Mouse (Mus musculus) intestine, embryonic 16.5 days (tissue): ENCODE data around the gene Pltp. TPM values are rescaled to one million over a fixed set of nuclear protein-coding genes. Genes with fewer than 3 reads are reported as not detected.
"Not testable (repeated sequence)": the region's sequence is repeated elsewhere in the genome, so short reads cannot be mapped to it uniquely, and the experiment has no call there.

Experiments
- ATAC-seq: fragments of 200-750 bp; cut with Nextera tagmentation; 2 replicates; pipeline ENCODE4 v1.8.0; 2017; ENCODE audit warnings: moderate TSS enrichment, moderate library complexity
- H3K27ac ChIP-seq: fragments of 300-500 bp; sonication (generic); 2 replicates; pipeline ENCODE4 v1.5.1; 2014; ENCODE audit warnings: mild to moderate bottlenecking, low read length
- H3K27me3 ChIP-seq: fragments of 300-500 bp; sonication (generic); replicated peaks from 2 replicates; pipeline ENCODE4 v1.6.1; 2014; ENCODE audit warnings: low read length, control low read depth, mixed read lengths; ENCODE audit not compliant: control insufficient read depth, insufficient read depth
- H3K36me3 ChIP-seq: fragments of 300-500 bp; sonication (generic); 2 replicates; pipeline ENCODE4 v1.6.1; 2014; ENCODE audit warnings: low read length, control low read depth; ENCODE audit not compliant: control insufficient read depth, insufficient read depth
- H3K4me1 ChIP-seq: fragments of 300-500 bp; sonication (generic); 2 replicates; pipeline ENCODE4 v1.6.1; 2014; ENCODE audit warnings: low read length, control low read depth, mixed read lengths; ENCODE audit not compliant: control insufficient read depth, insufficient read depth
- H3K4me2 ChIP-seq: fragments of 300-500 bp; sonication (generic); 2 replicates; pipeline ENCODE4 v1.6.1; 2014; ENCODE audit warnings: low read depth, low read length, control low read depth
- H3K4me3 ChIP-seq: fragments of 300-500 bp; sonication (generic); 2 replicates; pipeline ENCODE4 v1.5.1; 2014; ENCODE audit warnings: mild to moderate bottlenecking, low read length
- H3K9ac ChIP-seq: fragments of 300-500 bp; sonication (generic); 2 replicates; pipeline ENCODE4 v1.6.1; 2014; ENCODE audit warnings: low read depth, low read length
- H3K9me3 ChIP-seq: fragments of 300-500 bp; sonication (generic); 2 replicates; pipeline ENCODE4 v1.6.1; 2016; ENCODE audit warnings: low read length, control low read depth; ENCODE audit not compliant: control insufficient read depth
- WGBS: fragments of 180-500 bp; shearing (Covaris S2); extraction: QIAGEN DNeasy Blood & Tissue Kit; methylation state at CpG from one replicate; pipeline ENCODE4 v1.1.7; 2014; 5-methylcytosine and 5-hydroxymethylcytosine counted together
- polyA plus RNA-seq: library from polyadenylated mRNA; unstranded; fragments of >200 nt; fragmentation: Nextera tagmentation; extraction: Ambion mirVana; gene quantifications from 2 replicates; pipeline ENCODE4 v1.2.1, GENCODE M21; 2015

Pltp gene
- polyA plus RNA-seq, 1 experiment from 2014 or later, result 31.5 TPM

- Histone ChIP-seq H3K27ac (peak overlapping the region; percentile 37), H3K4me2 (no peak overlapping the region), H3K4me1 (peaks cover 37% of the 10 kb centered on the region), H3K36me3 (no peaks in the 10 kb centered on the region), H3K9ac (peak overlapping the region; percentile 24; the same call in 1 of the 2 replicates), H3K27me3 (peaks cover 16% of the 10 kb centered on the region), H3K9me3 (no peaks in the 10 kb centered on the region), H3K4me3 (no peak overlapping the region)
- ATAC-seq, result peak; percentile 78
- 58% methylated on average over 9 of the region's 9 CpGs for WGBS
These were observed 2.3 kb upstream of the Pltp start for GRCm38 (mm10) chr2:164859640-164860432.

GRCm38 (mm10) chr2:164859155-164859554 lies 1.6 kb upstream of the Pltp start:
- H3K4me1 ChIP-seq, result peaks cover 38% of the 10 kb centered on the region
- no peak for ATAC-seq
- peaks cover 17% of the 10 kb centered on the region for H3K27me3 ChIP-seq
- no peaks in the 10 kb centered on the region for H3K36me3 ChIP-seq
- H3K9me3 ChIP-seq, result no peaks in the 10 kb centered on the region
- H3K4me2 ChIP-seq, result no peak overlapping the region
- peak overlapping the region; percentile 37 for H3K27ac ChIP-seq
- H3K9ac ChIP-seq, result peak overlapping the region; percentile 24; the same call in 1 of the 2 replicates
- WGBS, result 58% methylated on average over 2 of the region's 2 CpGs
- H3K4me3 ChIP-seq, result no peak overlapping the region

- H3K4me3 ChIP-seq, result peak overlapping the region; percentile 57
- no peak for ATAC-seq
- no peaks in the 10 kb centered on the region for H3K9me3 ChIP-seq
- no peak overlapping the region for H3K27ac ChIP-seq
- peaks cover 38% of the 10 kb centered on the region for H3K4me1 ChIP-seq
- H3K36me3 ChIP-seq, result no peaks in the 10 kb centered on the region
- H3K27me3 ChIP-seq, result peaks cover 17% of the 10 kb centered on the region
- 13% methylated on average over 19 of the region's 19 CpGs for WGBS
- H3K9ac ChIP-seq, result peak overlapping the region; percentile 72
- H3K4me2 ChIP-seq, result peak overlapping the region; percentile 96
These were observed 487 bp upstream of the Pltp start for GRCm38 (mm10) chr2:164857842-164858553.

- Histone ChIP-seq H3K4me1 (peaks cover 28% of the 10 kb centered on the region), H3K36me3 (no peaks in the 10 kb centered on the region), H3K27me3 (peaks cover 17% of the 10 kb centered on the region), H3K9me3 (no peaks in the 10 kb centered on the region), H3K4me3 (peak overlapping the region; percentile 57), H3K9ac (peak overlapping the region; percentile 72), H3K4me2 (peak overlapping the region; percentile 96), H3K27ac (no peak overlapping the region)
- 2% methylated on average over 42 of the region's 42 CpGs for WGBS
- ATAC-seq, result peak; percentile 21; the same call in 1 of the 2 replicates
These were observed 1.0 kb downstream of the Pltp start for GRCm38 (mm10) chr2:164856309-164857100.

- H3K4me2 ChIP-seq, H3K9ac ChIP-seq, H3K4me3 ChIP-seq, H3K27ac ChIP-seq, H3K36me3 ChIP-seq, ATAC-seq, H3K9me3 ChIP-seq: not testable (repeated sequence)
- 77% methylated on average over 5 of the region's 5 CpGs for WGBS
- peaks cover 17% of the 10 kb centered on the region for H3K27me3 ChIP-seq
- H3K4me1 ChIP-seq, result peaks cover 27% of the 10 kb centered on the region
These were observed 1.9 kb downstream of the Pltp start for GRCm38 (mm10) chr2:164855572-164855971.

- no peak overlapping the region for H3K4me2 ChIP-seq
- no peak overlapping the region for H3K27ac ChIP-seq
- 85% methylated on average over 8 of the region's 8 CpGs for WGBS
- H3K9me3 ChIP-seq, result no peaks in the 10 kb centered on the region
- H3K4me1 ChIP-seq, result 0 out of 2 replicates have a peak, but pooled peaks cover 2% of the 10 kb centered on the region
- ATAC-seq, result no peak
- H3K27me3 ChIP-seq, result 0 out of 2 replicates have a peak, but pooled peaks cover 2% of the 10 kb centered on the region
- H3K9ac ChIP-seq, result no peak overlapping the region
- no peak overlapping the region for H3K4me3 ChIP-seq
- H3K36me3 ChIP-seq, result no peaks in the 10 kb centered on the region
These were observed 7.5 kb downstream of the Pltp start for GRCm38 (mm10) chr2:164850061-164850460.

GRCm38 (mm10) chr2:164845782-164846181 lies 11.7 kb downstream of the Pltp start:
- Histone ChIP-seq H3K27me3 (no peaks in the 10 kb centered on the region), H3K27ac (no peak overlapping the region), H3K4me1 (no peaks in the 10 kb centered on the region), H3K4me3 (no peak overlapping the region), H3K9me3 (no peaks in the 10 kb centered on the region), H3K9ac (no peak overlapping the region), H3K36me3 (no peaks in the 10 kb centered on the region), H3K4me2 (no peak overlapping the region)
- ATAC-seq, result no peak
- 52% methylated on average over 3 of the region's 3 CpGs for WGBS

GRCm38 (mm10) chr2:164835164-164835563 lies 22.3 kb downstream of the Pltp start:
- 94% methylated on average over 4 of the region's 4 CpGs for WGBS
- H3K4me2 ChIP-seq, result peak overlapping the region; percentile 99

GRCm38 (mm10) chr2:164834531-164834930 lies 23.0 kb downstream of the Pltp start:
- Histone ChIP-seq H3K36me3 (peaks cover 20% of the 10 kb centered on the region), H3K4me2 (peak overlapping the region; percentile 99), H3K27ac (peak overlapping the region; percentile 95; the same call in 1 of the 2 replicates), H3K27me3 (no peaks in the 10 kb centered on the region), H3K9me3 (no peaks in the 10 kb centered on the region), H3K9ac (peak overlapping the region; percentile 87), H3K4me3 (peak overlapping the region; percentile 77), H3K4me1 (peaks cover 15% of the 10 kb centered on the region)
- WGBS, result 34% methylated on average over 8 of the region's 8 CpGs
- ATAC-seq, result peak; percentile 24

More at GRCm38 (mm10) chr2:164835164-164835563, 22.3 kb downstream of the Pltp start:
- H3K9me3 ChIP-seq, result no peaks in the 10 kb centered on the region
- no peaks in the 10 kb centered on the region for H3K27me3 ChIP-seq
- no peak for ATAC-seq
- H3K9ac ChIP-seq, result peak overlapping the region; percentile 87
- peaks cover 15% of the 10 kb centered on the region for H3K4me1 ChIP-seq
- H3K4me3 ChIP-seq, result peak overlapping the region; percentile 77
- H3K27ac ChIP-seq, result 0 out of 2 replicates have a peak overlapping the region, but pooled peaks have one; percentile 1
- H3K36me3 ChIP-seq, result peaks cover 23% of the 10 kb centered on the region
